Mouse (Mus musculus) heart, postnatal 25 days (tissue): ENCODE measurements around the gene Gm49510. TPM values are rescaled to one million over a fixed set of nuclear protein-coding genes. Genes with fewer than 3 reads are reported as not detected.

Experiments
- DNase-seq: peaks from one replicate; pipeline ENCODE4 v3.0.0; 2022; ENCODE audit warnings: low spot score
- intact Hi-C: fragments of 180-260 bp; cut with DNase I; formaldehyde crosslinking; loops from one replicate; pipeline ENCODE4 v1.15.1; 2025
- total RNA-seq, 2 experiments: library from RNA; stranded (reverse); gene quantifications; 2 replicates each; pipeline ENCODE4 v1.2.3; 2021

Gene Gm49510
- total RNA-seq = under 1 TPM in 1 of 2 experiments, not detected in 1; 0.18 TPM

- intact Hi-C loops = no loop called here
- no peak for DNase-seq
Measured at GRCm38 (mm10) chr15:78899409-78899739, at the start of gene Gm49510. Gene Gm49510 (plus strand): TSS chr15:78899667.

GRCm38 (mm10) chr15:78850059-78850824, 49.2 kb upstream of the Gm49510 start:
- intact Hi-C loops = loop anchor here (5.0 kb wide), 1 partner anchor 38 kb away; no protein-coding TSS in a partner anchor
- no peak for DNase-seq

DNA sequence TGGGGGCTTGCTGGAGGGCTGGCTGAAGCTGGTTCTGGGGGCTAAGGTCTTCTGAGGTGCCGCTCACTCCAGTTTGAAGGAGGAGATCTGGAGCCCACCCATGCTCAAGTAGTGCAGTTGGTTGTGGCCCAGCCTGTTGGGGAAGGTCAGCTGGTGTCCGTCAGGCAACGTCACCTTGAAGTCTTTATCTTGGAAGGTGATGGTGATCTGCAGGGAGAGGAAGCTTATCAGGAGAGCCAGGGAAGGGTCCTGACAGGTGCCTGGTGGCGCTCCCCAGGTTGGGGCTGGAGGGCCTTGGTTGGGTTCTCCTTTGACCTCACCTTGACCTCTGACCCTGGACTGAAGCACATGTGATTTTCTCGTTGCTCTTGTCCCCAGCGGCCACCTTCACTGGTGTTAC, 48.5 kb upstream of the Gm49510 start:
- intact Hi-C loops = loop anchor here (1.0 to 5.0 kb wide), 2 partner anchors 25 to 39 kb away; no protein-coding TSS in a partner anchor

DNA sequence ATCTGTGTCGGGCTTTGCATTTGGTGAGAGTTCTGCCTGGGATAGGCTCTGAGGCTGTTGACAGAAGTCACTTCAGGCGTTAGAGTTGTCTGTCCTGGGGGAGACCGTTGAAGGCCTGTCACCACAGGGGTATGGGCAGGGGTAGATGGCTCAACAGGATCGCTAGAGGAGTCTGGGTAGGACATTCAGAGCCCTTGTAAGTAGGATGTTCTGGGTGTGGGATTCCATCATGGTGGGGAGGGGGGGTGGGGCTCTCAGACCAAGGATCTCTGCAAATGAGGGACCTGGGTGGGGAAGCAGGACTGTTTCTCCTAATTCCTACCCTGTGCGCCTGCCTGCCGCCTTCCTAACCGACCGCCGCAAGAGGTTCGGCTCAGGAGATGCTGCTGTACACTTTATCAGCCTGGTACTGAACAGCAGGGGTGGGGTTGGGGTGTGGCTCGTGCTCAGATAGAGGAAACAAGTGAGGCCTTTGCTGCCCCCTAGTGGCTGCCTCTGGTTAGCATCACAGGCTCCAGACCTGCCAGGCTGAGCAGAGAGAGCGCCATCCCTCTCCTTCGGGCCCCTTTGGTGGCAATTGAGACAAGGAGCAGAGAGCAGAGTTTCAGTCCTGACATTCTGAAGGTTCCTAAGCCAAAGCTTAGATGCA, 47.8 kb upstream of the Gm49510 start:
- DNase-seq = peak; percentile 81
- intact Hi-C loops = loop anchor here (1.0 to 5.0 kb wide), 2 partner anchors 25 to 39 kb away; no protein-coding TSS in a partner anchor

More for the DNA sequence above, 48.5 kb upstream of the Gm49510 start:
- DNase-seq = no peak

GRCm38 (mm10) chr15:78855303-78855965, 44.0 kb upstream of the Gm49510 start, which contains the start of gene Lgals2:
Gene Lgals2 (minus strand): TSS chr15:78855529.
- DNase-seq = no peak
- intact Hi-C loops = loop anchor here (2.0 kb wide), 1 partner anchor 13 kb away; no protein-coding TSS in a partner anchor

DNA sequence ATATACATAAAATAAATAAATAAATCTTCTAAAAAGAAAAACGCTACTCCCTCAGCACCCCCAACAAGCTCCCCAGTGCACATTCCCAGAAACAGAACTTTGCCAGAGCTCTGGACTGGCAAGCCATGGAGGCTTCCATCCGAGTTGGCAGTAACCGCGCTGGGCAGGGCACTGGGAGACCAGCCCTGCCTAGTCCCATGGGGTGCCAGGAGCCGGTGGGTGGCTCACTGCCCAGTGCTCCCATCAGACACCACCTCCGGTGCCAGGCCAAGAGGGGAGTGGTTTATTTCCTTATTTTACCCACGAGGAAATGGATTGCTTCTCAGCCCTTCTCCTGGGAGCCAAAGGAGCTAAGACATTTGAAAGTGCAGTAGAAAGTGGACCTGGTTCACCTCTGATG, 42.5 kb upstream of the Gm49510 start:
- no peak for DNase-seq
- intact Hi-C loops = no loop called here

DNA sequence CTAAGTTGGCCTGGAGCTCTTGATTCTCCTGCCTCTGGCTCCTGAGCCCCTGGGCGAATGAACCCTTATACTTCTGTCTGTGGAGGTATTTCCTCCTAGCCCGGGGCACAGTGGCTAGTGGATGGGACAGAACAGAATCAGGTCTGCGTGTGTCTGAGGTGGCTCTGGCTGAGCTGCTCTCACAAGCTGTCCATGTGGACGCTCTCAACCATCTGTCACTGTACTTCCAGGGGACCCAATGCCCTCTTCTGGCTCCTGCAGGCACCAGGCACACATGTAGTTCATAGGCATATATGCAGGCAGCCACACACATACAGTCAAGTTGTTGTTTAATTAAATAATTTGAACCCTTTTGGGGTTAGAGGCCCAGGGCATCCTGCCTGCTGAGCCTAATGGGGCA, 40.2 kb upstream of the Gm49510 start:
- intact Hi-C loops = no loop called here
- DNase-seq = no peak

GRCm38 (mm10) chr15:78859714-78860113, 39.8 kb upstream of the Gm49510 start:
- intact Hi-C loops = no loop called here
- no peak for DNase-seq

GRCm38 (mm10) chr15:78862280-78862679, 37.2 kb upstream of the Gm49510 start:
- intact Hi-C loops = no loop called here
- no peak for DNase-seq

- DNase-seq = no peak
- intact Hi-C loops = no loop called here
Measured at GRCm38 (mm10) chr15:78863154-78863553, 36.3 kb upstream of the Gm49510 start.

GRCm38 (mm10) chr15:78863852-78864253, 35.6 kb upstream of the Gm49510 start:
- no peak for DNase-seq

GRCm38 (mm10) chr15:78868398-78868797, 31.1 kb upstream of the Gm49510 start:
- no peak for DNase-seq
- intact Hi-C loops = loop anchor here (2.0 kb wide), 1 partner anchor 14 kb away; the partner anchor contains the start of gene Lgals2

More at GRCm38 (mm10) chr15:78863852-78864253, 35.6 kb upstream of the Gm49510 start:
- intact Hi-C loops = no loop called here

- no peak for DNase-seq
Measured at GRCm38 (mm10) chr15:78868826-78869233, 30.6 kb upstream of the Gm49510 start.

GRCm38 (mm10) chr15:78869775-78870174, 29.7 kb upstream of the Gm49510 start:
- intact Hi-C loops = loop anchor here (1.0 to 5.0 kb wide), 3 partner anchors 15 to 247 kb away; partner anchors contain the start of gene Lgals2
- DNase-seq = no peak

More at GRCm38 (mm10) chr15:78868826-78869233, 30.6 kb upstream of the Gm49510 start:
- intact Hi-C loops = loop anchor here (1.0 to 2.0 kb wide), 2 partner anchors 14 to 43 kb away; partner anchors contain the start of gene Lgals2

DNA sequence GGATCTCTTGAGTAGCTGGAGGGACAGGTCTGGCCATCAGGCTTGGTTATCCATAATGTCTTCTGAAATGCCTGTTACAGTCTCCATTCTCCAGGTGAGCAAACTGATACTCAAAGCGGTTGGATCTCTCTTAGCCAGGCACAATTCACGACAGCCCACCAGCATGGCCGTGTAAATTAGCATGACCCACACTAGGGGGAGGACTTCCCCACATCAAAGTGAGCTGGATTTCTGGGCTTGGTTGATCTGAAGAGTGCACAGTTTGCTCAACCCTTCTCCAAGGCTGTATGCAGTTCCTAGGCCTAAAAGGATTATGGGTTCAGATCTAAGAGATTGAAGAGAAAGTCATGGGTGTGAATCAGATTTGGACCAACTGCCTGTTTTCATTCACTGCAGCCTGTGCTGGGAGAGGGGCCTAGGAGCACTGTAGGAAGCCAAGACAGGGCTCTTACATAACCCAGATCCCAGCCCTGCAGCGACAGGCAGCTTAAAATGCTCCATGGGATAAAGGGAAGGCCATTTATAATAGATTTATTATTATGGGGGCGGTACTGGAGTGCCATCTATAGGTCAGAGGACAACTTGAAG, 27.4 kb upstream of the Gm49510 start:
- DNase-seq = no peak
- intact Hi-C loops = loop anchor here (5.0 kb wide), 1 partner anchor 250 kb away; no protein-coding TSS in a partner anchor

- DNase-seq = no peak
- intact Hi-C loops = loop anchor here (5.0 kb wide), 1 partner anchor 252 kb away; no protein-coding TSS in a partner anchor
Measured at GRCm38 (mm10) chr15:78873803-78874435, 25.5 kb upstream of the Gm49510 start.

- no peak for DNase-seq
- intact Hi-C loops = loop anchor here (5.0 kb wide), 1 partner anchor 253 kb away; no protein-coding TSS in a partner anchor
Measured at GRCm38 (mm10) chr15:78874989-78875388, 24.5 kb upstream of the Gm49510 start.

DNA sequence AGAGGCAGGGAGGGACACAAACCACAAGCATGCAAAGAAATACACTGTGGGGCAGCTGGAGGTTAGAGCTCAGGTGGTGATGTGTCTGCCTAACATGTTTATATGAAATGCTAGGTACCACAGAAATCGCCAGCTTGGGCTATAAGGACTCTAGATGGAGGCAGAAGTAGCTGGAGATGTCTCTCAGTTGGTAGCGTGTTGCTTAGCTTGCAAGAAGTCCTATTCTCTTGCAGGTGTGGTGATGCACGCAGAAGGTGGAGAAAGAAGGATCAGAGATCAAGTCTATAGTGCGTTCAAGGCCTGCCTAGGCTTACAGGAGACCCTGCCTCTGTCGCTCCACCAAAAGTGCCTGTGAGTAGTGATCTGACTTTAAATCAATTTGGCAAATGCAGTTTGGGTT, 23.9 kb upstream of the Gm49510 start:
- no peak for DNase-seq
- intact Hi-C loops = no loop called here

- DNase-seq = no peak
- intact Hi-C loops = no loop called here
Measured at GRCm38 (mm10) chr15:78876258-78876696, 23.2 kb upstream of the Gm49510 start.
